In the genomic region with DNA sequence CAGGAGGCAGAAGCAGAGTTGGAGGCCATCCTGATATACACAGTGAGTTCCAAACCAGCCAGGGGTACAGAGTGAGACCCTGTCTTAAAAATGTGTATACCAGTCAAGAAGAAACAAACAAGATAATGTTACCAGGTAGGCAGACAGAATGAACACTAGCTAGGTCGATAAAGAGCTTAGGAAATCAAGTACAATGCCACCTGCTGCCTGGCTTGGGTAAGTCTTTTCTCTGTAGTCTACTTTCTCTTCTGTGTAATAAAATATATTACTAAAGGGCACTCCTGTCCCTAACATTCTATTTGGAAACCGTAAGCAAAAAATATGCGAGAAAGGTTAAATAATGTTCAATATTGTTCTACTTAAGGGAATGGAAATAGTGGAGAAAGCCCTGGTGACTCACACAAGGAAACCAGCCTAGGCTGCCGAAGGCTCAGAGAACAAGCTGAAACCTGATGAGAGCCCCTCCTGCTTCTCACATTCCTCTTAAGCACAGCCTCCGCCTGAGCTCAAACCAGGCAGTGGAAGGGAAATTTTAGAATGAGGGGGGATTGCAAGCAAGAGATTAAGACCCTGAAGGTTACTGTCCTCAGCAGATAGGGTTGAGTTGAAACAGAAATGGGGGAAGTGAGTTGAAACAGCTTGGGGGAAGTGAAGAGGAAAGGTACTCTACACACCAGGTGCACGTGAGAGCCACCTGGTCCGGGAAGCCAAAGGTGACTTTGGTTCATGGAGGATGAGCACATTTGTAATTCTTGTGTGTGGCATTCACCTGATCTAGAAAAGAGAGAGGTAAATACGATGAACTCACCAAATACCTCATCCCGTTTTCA, we compare ENCODE assay signal across 9 mouse cellular contexts. TPM values are rescaled to one million over a fixed set of nuclear protein-coding genes. Genes with fewer than 3 reads are reported as not detected.
DNase-seq lines count a peak whose midpoint lies in the region; ATAC-seq and TF ChIP-seq lines count a peak whose summit lies in the region.
"Had no signal": no experiment of that assay in that cellular context is flagged by ENCODE, and none has a peak within 500 bp of the region (broad histone marks: within the 10 kb centered on the region; RNA-seq: fewer than 3 reads in every experiment).

No protein-coding gene starts in this region.

- no peaks in the 10 kb centered on the region for H3K9me3 ChIP-seq in kidney, embryonic 16.5 days (ENCODE audit: low read length)
- H3K9me3 ChIP-seq in forebrain, embryonic 12.5 days = no peaks in the 10 kb centered on the region
- no peaks in the 10 kb centered on the region for H3K9me3 ChIP-seq in heart, embryonic 10.5 days
- H3K9me3 ChIP-seq: embryonic facial prominence, embryonic 12.5 days had no signal

- ATAC-seq in kidney, embryonic 16.5 days (ENCODE audit: low FRiP score, low TSS enrichment) = 0 out of 2 replicates have a peak, but pooled peaks have one; percentile 23
- ATAC-seq in forebrain, embryonic 12.5 days (ENCODE audit: low FRiP score) = no peak

- H3K27ac ChIP-seq in cerebellum, adult 2 months (ENCODE audit: insufficient read depth, low read length) = no peak overlapping the region
- H3K27ac ChIP-seq in kidney, embryonic 16.5 days (ENCODE audit: low read length) = peak overlapping the region; percentile 79
- H3K27ac ChIP-seq in forebrain, embryonic 12.5 days = no peak overlapping the region
- no peak overlapping the region for H3K27ac ChIP-seq in heart, embryonic 10.5 days
- H3K27ac ChIP-seq: embryonic facial prominence, embryonic 12.5 days had no signal

- peak; percentile 16 to 20 for DNase-seq in cerebellum, postnatal 10 days
- no peak for DNase-seq in cerebellum, adult 2 months
- peak; percentile 37 for DNase-seq in thymus, postnatal 0 days (ENCODE audit: low spot score)
- DNase-seq in thymus, postnatal 10 days (ENCODE audit: low spot score in 2 of 2) = no peak
- DNase-seq in thymus, postnatal 36 days = peak; percentile 20 to 25
- no peak for DNase-seq in heart, embryonic 10.5 days (ENCODE audit: low spot score)

- no peak for TF ChIP-seq POLR2A in cerebellum, adult 2 months (IDR thresholded peaks at IDR 0.05; ENCODE audit: borderline replicate concordance, insufficient read depth, low read length)

- TF ChIP-seq CTCF in cerebellum, adult 2 months (IDR thresholded peaks at IDR 0.05; ENCODE audit: borderline replicate concordance, insufficient read depth, low read depth, low read length) = no peak

- no peaks in the 10 kb centered on the region; the same call in 1 of the 2 replicates for H3K27me3 ChIP-seq in cerebellum, adult 2 months (ENCODE audit: control insufficient read depth, insufficient read depth, low read length)
- H3K27me3 ChIP-seq in kidney, embryonic 16.5 days (ENCODE audit: insufficient read depth, low read length) = peaks cover 34% of the 10 kb centered on the region
- H3K27me3 ChIP-seq in forebrain, embryonic 12.5 days = peaks cover 49% of the 10 kb centered on the region
- peaks cover 51% of the 10 kb centered on the region for H3K27me3 ChIP-seq in heart, embryonic 10.5 days (ENCODE audit: insufficient read depth, poor library complexity, severe bottlenecking)

- H3K4me1 ChIP-seq in cerebellum, adult 2 months (ENCODE audit: control insufficient read depth, insufficient read depth, low read length) = no peaks in the 10 kb centered on the region
- 0 out of 2 replicates have a peak, but pooled peaks cover 6% of the 10 kb centered on the region for H3K4me1 ChIP-seq in kidney, embryonic 16.5 days (ENCODE audit: insufficient read depth, low read length)
- peaks cover 16% of the 10 kb centered on the region for H3K4me1 ChIP-seq in forebrain, embryonic 12.5 days
- peaks cover 17% of the 10 kb centered on the region for H3K4me1 ChIP-seq in heart, embryonic 10.5 days

- H3K4me3 ChIP-seq in cerebellum, adult 2 months (replicated peaks; ENCODE audit: insufficient read depth, low read depth, low read length) = no peak overlapping the region
- H3K4me3 ChIP-seq in kidney, embryonic 16.5 days (ENCODE audit: low read length) = no peak overlapping the region
- no peak overlapping the region for H3K4me3 ChIP-seq in forebrain, embryonic 12.5 days (replicated peaks)
- H3K4me3 ChIP-seq in heart, embryonic 10.5 days = no peak overlapping the region
- H3K4me3 ChIP-seq: embryonic facial prominence, embryonic 12.5 days had no signal

- H3K9ac ChIP-seq in kidney, embryonic 16.5 days (replicated peaks; ENCODE audit: low read length) = no peak overlapping the region
- no peak overlapping the region for H3K9ac ChIP-seq in forebrain, embryonic 12.5 days
- H3K9ac ChIP-seq: embryonic facial prominence, embryonic 12.5 days had no signal

- H3K36me3 ChIP-seq in kidney, embryonic 16.5 days (ENCODE audit: insufficient read depth, low read length) = no peaks in the 10 kb centered on the region
- H3K36me3 ChIP-seq in forebrain, embryonic 12.5 days (replicated peaks) = no peaks in the 10 kb centered on the region
- no peaks in the 10 kb centered on the region for H3K36me3 ChIP-seq in heart, embryonic 10.5 days
- H3K36me3 ChIP-seq: embryonic facial prominence, embryonic 12.5 days had no signal

- 67% methylated on average over 9 of the region's 9 CpGs for WGBS in cerebellum, adult 2 months
- WGBS in kidney, embryonic 16.5 days = 39% methylated on average over 9 of the region's 9 CpGs
- WGBS in forebrain, embryonic 12.5 days = 62% methylated on average over 9 of the region's 9 CpGs
- 51% methylated on average over 9 of the region's 9 CpGs for WGBS in heart, embryonic 10.5 days

- no peak overlapping the region for H3K4me2 ChIP-seq in kidney, embryonic 16.5 days (replicated peaks; ENCODE audit: low read depth, low read length)
- H3K4me2 ChIP-seq in forebrain, embryonic 12.5 days = no peak overlapping the region
- H3K4me2 ChIP-seq: embryonic facial prominence, embryonic 12.5 days had no signal

RNA-seq across cellular contexts. Expression of a gene that starts 4.4 kb away (rescaled TPM):
- 0.25 and 0.29 TPM in 2 replicates for polyA plus RNA-seq in cerebellum, adult 2 months (2012; rRNA removed)
- polyA plus RNA-seq in thymus, postnatal 0 days (2015; fragmentation: Nextera tagmentation; extraction: Ambion mirVana) = 5.8 and 7.1 TPM in 2 replicates
- polyA plus RNA-seq in kidney, embryonic 16.5 days (2015; fragmentation: Nextera tagmentation; extraction: Ambion mirVana) = 73.5 and 75.3 TPM in 2 replicates
- polyA plus RNA-seq in forebrain, embryonic 12.5 days (2016; fragmentation: Nextera tagmentation; extraction: Ambion mirVana) = 1.8 and 4.2 TPM in 2 replicates
- 3.6 and 6.3 TPM in 2 replicates for polyA plus RNA-seq in heart, embryonic 10.5 days (2016; fragmentation: Nextera tagmentation; extraction: Ambion mirVana)

RNA-seq across cellular contexts. Expression of a gene that starts 39.6 kb away (rescaled TPM):
- 0.03 and 0.08 TPM in 2 replicates for polyA plus RNA-seq in cerebellum, adult 2 months (2012; rRNA removed)
- polyA plus RNA-seq in thymus, postnatal 0 days (2015; fragmentation: Nextera tagmentation; extraction: Ambion mirVana) = 1.3 and 1.8 TPM in 2 replicates
- not detected in 2 replicates for polyA plus RNA-seq in kidney, embryonic 16.5 days (2015; fragmentation: Nextera tagmentation; extraction: Ambion mirVana)
- polyA plus RNA-seq in forebrain, embryonic 12.5 days (2016; fragmentation: Nextera tagmentation; extraction: Ambion mirVana) = not detected in 2 replicates
- polyA plus RNA-seq in heart, embryonic 10.5 days (2016; fragmentation: Nextera tagmentation; extraction: Ambion mirVana) = not detected in 2 replicates
- polyA plus RNA-seq: embryonic facial prominence, embryonic 12.5 days had no signal

Comparison
In these comparisons a context has a peak if more than half of its experiments do, and no peak if none do; other contexts are left out.
1. DNase-seq: peak in cerebellum, postnatal 10 days (2 of 2), thymus, postnatal 0 days (single experiment) and thymus, postnatal 36 days (2 of 2); none in cerebellum, adult 2 months (0 of 2), thymus, postnatal 10 days (0 of 2) and heart, embryonic 10.5 days (single experiment).